Mouse (Mus musculus) B cell, adult (primary cell): ENCODE results near the gene Hist1h2ac. TPM values are rescaled to one million over a fixed set of nuclear protein-coding genes. Genes with fewer than 3 reads are reported as not detected.

Experiments
- total RNA-seq: library from RNA; stranded (reverse); gene quantifications from 4 replicates; pipeline ENCODE4 v1.2.4, GENCODE M21; 2023; ENCODE audit not compliant: inconsistent age

The Hist1h2ac gene
- 10.0 to 14.4 TPM (median 11.1 TPM) in 4 replicates for total RNA-seq

GRCm38 (mm10) chr13:23683755-23684281 lies at the start of gene Hist1h2ac, which contains the start of gene Hist1h2bc:
TSS of gene Hist1h2ac (minus strand) at chr13:23683948.
TSS of gene Hist1h2bc (plus strand) at chr13:23684199.

GRCm38 (mm10) chr13:23710374-23711089 lies 26.8 kb upstream of the Hist1h2ac start, which contains the start of gene Hfe:
TSS of gene Hfe (minus strand) at chr13:23710854.

DNA sequence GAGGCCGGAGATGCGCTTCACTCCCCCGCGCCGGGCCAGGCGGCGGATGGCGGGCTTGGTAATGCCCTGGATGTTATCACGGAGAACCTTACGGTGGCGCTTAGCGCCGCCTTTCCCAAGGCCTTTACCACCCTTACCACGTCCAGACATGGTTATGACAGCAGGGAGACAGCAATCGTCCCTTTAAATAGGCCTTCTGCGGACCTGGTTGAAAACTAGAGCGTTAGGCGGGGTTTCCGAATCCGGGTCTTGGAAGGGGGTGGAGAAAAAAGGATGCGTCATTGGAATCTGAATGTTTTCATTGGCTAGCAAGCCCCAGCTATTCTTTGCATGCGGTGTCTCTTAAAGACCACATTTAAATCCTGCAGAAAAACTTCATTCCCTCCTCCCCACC lies 14.5 kb upstream of the Hist1h2ac start, which contains the start of gene Hist1h4c:
Gene Hist1h4c, minus strand, starts transcription at position 155 of the 394 bp plus-strand sequence.

GRCm38 (mm10) chr13:23695514-23695913 lies 11.8 kb upstream of the Hist1h2ac start, which contains the start of gene Hist1h1t:
TSS of gene Hist1h1t (plus strand) at chr13:23695814.

Other genes with a start within 250 kb of the Hist1h2ac start
- not detected in 4 replicates for gene Btn1a1, start 218.0 kb downstream of the Hist1h2ac start, total RNA-seq
- 0.61 to 1.7 TPM (median 1.6 TPM) in 3 of 4 replicates, not detected in the other for gene Btn2a2, start 195.1 kb downstream of the Hist1h2ac start, total RNA-seq
- gene Hist1h4h, start 152.9 kb downstream of the Hist1h2ac start, total RNA-seq, result 380 to 493 TPM (median 419 TPM) in 4 replicates
- gene Hist1h2af, start 150.0 kb downstream of the Hist1h2ac start, total RNA-seq, result 18.4 to 42.2 TPM (median 32.0 TPM) in 4 replicates
- gene Hist1h3g, start 148.5 kb downstream of the Hist1h2ac start, total RNA-seq, result 5.1 to 15.0 TPM (median 8.0 TPM) in 4 replicates
- 11.3 to 16.6 TPM (median 13.7 TPM) in 4 replicates for gene Hist1h2bh, start 140.6 kb downstream of the Hist1h2ac start, total RNA-seq
- 123 to 144 TPM (median 124 TPM) in 4 replicates for gene Hist1h3f, start 139.9 kb downstream of the Hist1h2ac start, total RNA-seq
- 90.4 to 98.1 TPM (median 92.8 TPM) in 4 replicates for gene Hist1h4f, start 132.3 kb downstream of the Hist1h2ac start, total RNA-seq
- 25.4 to 29.9 TPM (median 27.1 TPM) in 4 replicates for gene Hist1h1d, start 130.7 kb downstream of the Hist1h2ac start, total RNA-seq
- gene Hist1h3e, start 121.6 kb downstream of the Hist1h2ac start, total RNA-seq, result 304 to 393 TPM (median 327 TPM) in 4 replicates
- gene Hist1h2ae, start 112.7 kb downstream of the Hist1h2ac start, total RNA-seq, result 14.4 to 36.0 TPM (median 25.7 TPM) in 4 replicates
- 482 to 521 TPM (median 495 TPM) in 4 replicates for gene Hist1h2bg, start 112.6 kb downstream of the Hist1h2ac start, total RNA-seq
- gene Hist1h2bf, start 109.8 kb downstream of the Hist1h2ac start, total RNA-seq, result 216 to 268 TPM (median 252 TPM) in 4 replicates
- 41.9 to 71.0 TPM (median 49.4 TPM) in 4 replicates for gene Hist1h2ad, start 109.6 kb downstream of the Hist1h2ac start, total RNA-seq
- 32.2 to 49.8 TPM (median 35.5 TPM) in 4 replicates for gene Hist1h3d, start 108.2 kb downstream of the Hist1h2ac start, total RNA-seq
- gene Hist1h4d, start 102.3 kb downstream of the Hist1h2ac start, total RNA-seq, result 154 to 204 TPM (median 177 TPM) in 4 replicates
- gene Hist1h2be, start 62.8 kb downstream of the Hist1h2ac start, total RNA-seq, result 30.3 to 38.2 TPM (median 33.1 TPM) in 4 replicates
- 319 to 416 TPM (median 354 TPM) in 4 replicates for gene Hist1h1e, start 61.4 kb downstream of the Hist1h2ac start, total RNA-seq
- 19.7 to 31.0 TPM (median 21.7 TPM) in 4 replicates for gene Hist1h2bc, start 251 bp upstream of the Hist1h2ac start, total RNA-seq
- gene Hist1h1t, start 11.9 kb upstream of the Hist1h2ac start, total RNA-seq, result 0.77 to 1.4 TPM (median 1.1 TPM) in 3 of 4 replicates, not detected in the other
- gene Hist1h4c, start 14.5 kb upstream of the Hist1h2ac start, total RNA-seq, result 186 to 254 TPM (median 213 TPM) in 4 replicates
- gene Hfe, start 26.9 kb upstream of the Hist1h2ac start, total RNA-seq, result 0.69 to 2.2 TPM (median 1.4 TPM) in 4 replicates
- gene Hist1h1c, start 54.9 kb upstream of the Hist1h2ac start, total RNA-seq, result 908 to 1,217 TPM (median 961 TPM) in 4 replicates
- gene Hist1h3c, start 61.7 kb upstream of the Hist1h2ac start, total RNA-seq, result 12.3 to 17.5 TPM (median 15.7 TPM) in 4 replicates
- 71.4 to 93.9 TPM (median 80.8 TPM) in 4 replicates for gene Hist1h2bb, start 62.8 kb upstream of the Hist1h2ac start, total RNA-seq
- gene Hist1h2ab, start 67.2 kb upstream of the Hist1h2ac start, total RNA-seq, result 70.2 to 102 TPM (median 85.3 TPM) in 4 replicates
- 58.2 to 88.1 TPM (median 67.4 TPM) in 4 replicates for gene Hist1h3b, start 68.3 kb upstream of the Hist1h2ac start, total RNA-seq
- 102 to 129 TPM (median 105 TPM) in 4 replicates for gene Hist1h4b, start 73.1 kb upstream of the Hist1h2ac start, total RNA-seq
- 166 to 182 TPM (median 176 TPM) in 4 replicates for gene Hist1h4a, start 77.3 kb upstream of the Hist1h2ac start, total RNA-seq
- gene Hist1h3a, start 78.4 kb upstream of the Hist1h2ac start, total RNA-seq, result 384 to 431 TPM (median 397 TPM) in 4 replicates
- 34.9 to 57.5 TPM (median 37.6 TPM) in 4 replicates for gene Hist1h1a, start 79.7 kb upstream of the Hist1h2ac start, total RNA-seq
- not detected in 4 replicates for gene Trim38, start 86.0 kb upstream of the Hist1h2ac start, total RNA-seq
- not detected in 4 replicates for gene Slc17a2, start 123.0 kb upstream of the Hist1h2ac start, total RNA-seq
- gene Slc17a3, start 155.5 kb upstream of the Hist1h2ac start, total RNA-seq, result not detected in 4 replicates
- gene Slc17a1, start 183.8 kb upstream of the Hist1h2ac start, total RNA-seq, result not detected in 4 replicates
- gene Slc17a4, start 231.1 kb upstream of the Hist1h2ac start, total RNA-seq, result not detected in 4 replicates